Mouse (Mus musculus) lung, postnatal 0 days (tissue): ENCODE measurements around the gene Abcg4. TPM values are rescaled to one million over a fixed set of nuclear protein-coding genes. Genes with fewer than 3 reads are reported as not detected.
"Not testable (repeated sequence)": the region's sequence is repeated elsewhere in the genome, so short reads cannot be mapped to it uniquely, and the experiment has no call there.

Experiments used
- ATAC-seq: fragments of 200-750 bp; cut with Nextera tagmentation; 2 replicates; pipeline ENCODE4 v1.8.0; 2017; ENCODE audit warnings: moderate library complexity
- DNase-seq: peaks from one replicate; pipeline ENCODE4 v3.0.0-alpha.2; 2016; ENCODE audit warnings: low spot score
- H3K27ac ChIP-seq: fragments of 300-500 bp; sonication (generic); 2 replicates; pipeline ENCODE4 v1.5.1; 2014; ENCODE audit warnings: antibody characterized with exemption, mild to moderate bottlenecking, low read length, mixed read lengths
- H3K27me3 ChIP-seq: fragments of 300-500 bp; sonication (generic); replicated peaks from 2 replicates; pipeline ENCODE4 v1.6.1; 2014; ENCODE audit warnings: low read length, mixed read lengths; ENCODE audit not compliant: insufficient read depth
- H3K36me3 ChIP-seq: fragments of 300-500 bp; sonication (generic); 2 replicates; pipeline ENCODE4 v1.6.1; 2014; ENCODE audit warnings: low read length, mixed read lengths; ENCODE audit not compliant: insufficient read depth
- H3K4me1 ChIP-seq: fragments of 300-500 bp; sonication (generic); 2 replicates; pipeline ENCODE4 v1.6.1; 2014; ENCODE audit warnings: antibody characterized with exemption, low read depth, low read length, mixed read lengths; ENCODE audit not compliant: insufficient read depth
- H3K4me2 ChIP-seq: fragments of 300-500 bp; sonication (generic); replicated peaks from 2 replicates; pipeline ENCODE4 v1.6.1; 2014; ENCODE audit warnings: low read depth, mild to moderate bottlenecking, low read length, moderate library complexity, mixed read lengths
- H3K4me3 ChIP-seq: fragments of 300-500 bp; sonication (generic); 2 replicates; pipeline ENCODE4 v1.5.1; 2014; ENCODE audit warnings: low read depth, low read length
- H3K9ac ChIP-seq: fragments of 300-500 bp; sonication (generic); replicated peaks from 2 replicates; pipeline ENCODE4 v1.6.1; 2014; ENCODE audit warnings: low read depth, mild to moderate bottlenecking
- H3K9me3 ChIP-seq: fragments of 300-500 bp; sonication (generic); 2 replicates; pipeline ENCODE4 v1.6.1; 2016; ENCODE audit warnings: low read length, mixed read lengths
- CTCF ChIP-seq: IDR thresholded peaks from 2 replicates; pipeline ENCODE4 v1.5.1; 2016; ENCODE audit warnings: antibody characterized with exemption, mild to moderate bottlenecking
- EP300 ChIP-seq: IDR thresholded peaks from 2 replicates; pipeline ENCODE4 v1.6.1; 2016; ENCODE audit warnings: antibody characterized with exemption, mild to moderate bottlenecking, control low read depth
- WGBS: fragments of 180-500 bp; shearing (Covaris S2); extraction: QIAGEN DNeasy Blood & Tissue Kit; methylation state at CpG from one replicate; pipeline ENCODE4 v1.1.7; 2014; 5-methylcytosine and 5-hydroxymethylcytosine counted together
- polyA plus RNA-seq: library from polyadenylated mRNA; unstranded; fragments of >200 nt; fragmentation: Nextera tagmentation; extraction: Ambion mirVana; gene quantifications from 2 replicates; pipeline ENCODE4 v1.2.1, GENCODE M21; 2015

Gene Abcg4
- polyA plus RNA-seq, 1 experiment from 2014 or later, result 0.47 TPM

- Histone ChIP-seq H3K4me3 (no peak overlapping the region), H3K27me3 (no peaks in the 10 kb centered on the region), H3K4me1 (peaks cover 2% of the 10 kb centered on the region; the same call in 1 of the 2 replicates), H3K9ac (no peak overlapping the region), H3K27ac (no peak overlapping the region), H3K36me3 (peaks cover 12% of the 10 kb centered on the region; the same call in 1 of the 2 replicates), H3K4me2 (no peak overlapping the region), H3K9me3 (no peaks in the 10 kb centered on the region)
- ATAC-seq (no peak), DNase-seq (no peak)
- TF ChIP-seq EP300 (no peak), CTCF (no peak)
- WGBS, result 67% methylated on average over 3 of the region's 3 CpGs
Measured at GRCm38 (mm10) chr9:44309756-44310155, 21.3 kb upstream of the Abcg4 start.

GRCm38 (mm10) chr9:44307248-44307647 is 18.8 kb upstream of the Abcg4 start:
- no peak overlapping the region for H3K4me2 ChIP-seq
- ATAC-seq, result no peak
- H3K4me1 ChIP-seq, result peaks cover 5% of the 10 kb centered on the region; the same call in 1 of the 2 replicates
- WGBS, result 64% methylated on average over 2 of the region's 2 CpGs
- no peak overlapping the region for H3K27ac ChIP-seq
- H3K4me3 ChIP-seq, result no peak overlapping the region
- DNase-seq, result no peak
- no peaks in the 10 kb centered on the region for H3K27me3 ChIP-seq
- no peaks in the 10 kb centered on the region for H3K9me3 ChIP-seq
- TF ChIP-seq CTCF (no peak), EP300 (no peak)
- no peak overlapping the region for H3K9ac ChIP-seq
- no peaks in the 10 kb centered on the region for H3K36me3 ChIP-seq

- H3K9me3 ChIP-seq, result no peaks in the 10 kb centered on the region
- no peak overlapping the region for H3K4me3 ChIP-seq
- TF ChIP-seq CTCF, result no peak
- no peak overlapping the region for H3K9ac ChIP-seq
- 83% methylated on average over 6 of the region's 6 CpGs for WGBS
- ATAC-seq (no peak), DNase-seq (no peak)
- peaks cover 5% of the 10 kb centered on the region; the same call in 1 of the 2 replicates for H3K4me1 ChIP-seq
- no peaks in the 10 kb centered on the region for H3K27me3 ChIP-seq
- H3K27ac ChIP-seq, result no peak overlapping the region
- H3K4me2 ChIP-seq, result no peak overlapping the region
- H3K36me3 ChIP-seq, result no peaks in the 10 kb centered on the region
Measured at GRCm38 (mm10) chr9:44306532-44306931, 18.1 kb upstream of the Abcg4 start.

- Histone ChIP-seq H3K9me3 (no peaks in the 10 kb centered on the region), H3K36me3 (no peaks in the 10 kb centered on the region), H3K9ac (peak within 1 kb of the TSS; percentile 93), H3K4me2 (peak within 1 kb of the TSS; percentile 86), H3K4me3 (peak within 1 kb of the TSS; percentile 95), H3K27me3 (no peaks in the 10 kb centered on the region), H3K4me1 (peaks cover 5% of the 10 kb centered on the region; the same call in 1 of the 2 replicates), H3K27ac (peak within 1 kb of the TSS; percentile 87)
- DNase-seq, result peak; percentile 100
- TF ChIP-seq EP300, result no peak
- TF ChIP-seq CTCF, result no peak
- WGBS, result under 1% methylated on average over 52 of the region's 54 CpGs
- ATAC-seq, result peak; percentile 99
Measured at GRCm38 (mm10) chr9:44305466-44306079, 17.2 kb upstream of the Abcg4 start, which contains the start of gene Hinfp. TSS of gene Hinfp (minus strand) at chr9:44305671.

- not testable (repeated sequence) for ATAC-seq, H3K9ac ChIP-seq, H3K9me3 ChIP-seq, DNase-seq, H3K27me3 ChIP-seq, H3K4me1 ChIP-seq, H3K4me3 ChIP-seq, H3K27ac ChIP-seq, H3K4me2 ChIP-seq
- WGBS, result 95% methylated on average over 3 of the region's 3 CpGs
- peaks cover 32% of the 10 kb centered on the region for H3K36me3 ChIP-seq
Measured at GRCm38 (mm10) chr9:44300001-44300400, 11.6 kb upstream of the Abcg4 start.

GRCm38 (mm10) chr9:44292490-44292889 is 4.1 kb upstream of the Abcg4 start:
- H3K27ac ChIP-seq, result no peak overlapping the region
- DNase-seq, result peak; percentile 74
- no peak overlapping the region for H3K9ac ChIP-seq
- TF ChIP-seq EP300 (no peak), CTCF (peak; percentile 80)
- H3K4me1 ChIP-seq, result peaks cover 8% of the 10 kb centered on the region; the same call in 1 of the 2 replicates
- 72% methylated on average over 3 of the region's 3 CpGs for WGBS
- no peak overlapping the region for H3K4me3 ChIP-seq
- peaks cover 15% of the 10 kb centered on the region for H3K36me3 ChIP-seq
- peak; percentile 71 for ATAC-seq
- no peak overlapping the region for H3K4me2 ChIP-seq
- no peaks in the 10 kb centered on the region for H3K9me3 ChIP-seq
- H3K27me3 ChIP-seq, result peaks cover 5% of the 10 kb centered on the region
